Mouse (Mus musculus) T-helper 2 cell (primary cell): ENCODE measurements around the gene Gm28035.

Experiments
- in situ Hi-C: fragments of 300-600 bp; cut with MboI, MseI; formaldehyde crosslinking; loops from one replicate; pipeline ENCODE4 v1.15.1; 2025; ENCODE audit warnings: high pct_unique_total_duplicates

Gm28035 gene

GRCm38 (mm10) chr2:30240267-30240666, at the start of gene Gm28035:
TSS of gene Gm28035 (plus strand) at chr2:30240567.
- in situ Hi-C loops = no loop called here

- in situ Hi-C loops = no loop called here
Measured at GRCm38 (mm10) chr2:30191790-30192580, 48.4 kb upstream of the Gm28035 start.

GRCm38 (mm10) chr2:30194656-30195055, 45.7 kb upstream of the Gm28035 start:
- in situ Hi-C loops = no loop called here

- in situ Hi-C loops = no loop called here
Measured at GRCm38 (mm10) chr2:30198021-30198420, 42.3 kb upstream of the Gm28035 start.

- in situ Hi-C loops = no loop called here
Measured at GRCm38 (mm10) chr2:30199984-30200383, 40.4 kb upstream of the Gm28035 start.

GRCm38 (mm10) chr2:30200388-30200925, 39.9 kb upstream of the Gm28035 start:
- in situ Hi-C loops = no loop called here

GRCm38 (mm10) chr2:30203439-30203838, 36.9 kb upstream of the Gm28035 start:
- in situ Hi-C loops = no loop called here

GRCm38 (mm10) chr2:30205255-30205628, 35.1 kb upstream of the Gm28035 start:
- in situ Hi-C loops = loop anchor here (5.0 kb wide), 1 partner anchor 33 kb away; the partner anchor contains the start of gene Endog

- in situ Hi-C loops = loop anchor here (5.0 kb wide), 1 partner anchor 33 kb away; the partner anchor contains the start of gene Endog
Measured at GRCm38 (mm10) chr2:30205629-30206357, 34.6 kb upstream of the Gm28035 start, which contains the start of gene Kyat1. TSS of gene Kyat1 (minus strand) at chr2:30205847.

GRCm38 (mm10) chr2:30207401-30207800, 33.0 kb upstream of the Gm28035 start:
- in situ Hi-C loops = loop anchor here (5.0 kb wide), 1 partner anchor 35 kb away; the partner anchor contains the start of gene Endog

GRCm38 (mm10) chr2:30207886-30208285, 32.5 kb upstream of the Gm28035 start:
- in situ Hi-C loops = loop anchor here (5.0 kb wide), 1 partner anchor 36 kb away; the partner anchor contains the start of gene Endog

GRCm38 (mm10) chr2:30211408-30212168, 28.8 kb upstream of the Gm28035 start:
- in situ Hi-C loops = no loop called here

- in situ Hi-C loops = no loop called here
Measured at GRCm38 (mm10) chr2:30212169-30212545, 28.2 kb upstream of the Gm28035 start.

- in situ Hi-C loops = no loop called here
Measured at GRCm38 (mm10) chr2:30212951-30213350, 27.4 kb upstream of the Gm28035 start.

GRCm38 (mm10) chr2:30214745-30215144, 25.6 kb upstream of the Gm28035 start:
- in situ Hi-C loops = no loop called here

- in situ Hi-C loops = no loop called here
Measured at GRCm38 (mm10) chr2:30215493-30215892, 24.9 kb upstream of the Gm28035 start.

- in situ Hi-C loops = no loop called here
Measured at GRCm38 (mm10) chr2:30216293-30216692, 24.1 kb upstream of the Gm28035 start.

GRCm38 (mm10) chr2:30235593-30235992, 4.8 kb upstream of the Gm28035 start:
- in situ Hi-C loops = no loop called here

GRCm38 (mm10) chr2:30236426-30237198, 3.8 kb upstream of the Gm28035 start:
- in situ Hi-C loops = no loop called here

- in situ Hi-C loops = no loop called here
Measured at GRCm38 (mm10) chr2:30237199-30237880, 3.0 kb upstream of the Gm28035 start, which contains the start of gene Lrrc8a. TSS of gene Lrrc8a (plus strand) at chr2:30237715.
